Mouse (Mus musculus): Measurements from ENCODE around the gene Pkd1.

- TF ChIP-seq GATA1 (IDR thresholded peaks at IDR 0.05; ENCODE audit: low read length) (no peak), TAL1 (IDR thresholded peaks at IDR 0.05; ENCODE audit: low read length) (no peak)
These were observed 42.1 kb downstream of the Pkd1 start for GRCm38 (mm10) chr17:24591695-24592094.
